ENCODE assay signal across 24 mouse cellular contexts in genomic region chr2:36159336-36159735, GRCm38 (mm10). TPM values are rescaled to one million over a fixed set of nuclear protein-coding genes. Genes with fewer than 3 reads are reported as not detected.
DNase-seq lines count a peak whose midpoint lies in the region; ATAC-seq and TF ChIP-seq lines count a peak whose summit lies in the region.
"Had no signal": no experiment of that assay in that cellular context is flagged by ENCODE, and none has a peak within 500 bp of the region (broad histone marks: within the 10 kb centered on the region; RNA-seq: fewer than 3 reads in every experiment).

No protein-coding gene starts in this region.

- peaks cover 7% of the 10 kb centered on the region for H3K4me1 ChIP-seq in liver, adult 2 months (ENCODE audit: control insufficient read depth, insufficient read depth, low read length)
- H3K4me1 ChIP-seq in liver, embryonic 12.5 days, result no peaks in the 10 kb centered on the region
- peaks cover 29% of the 10 kb centered on the region for H3K4me1 ChIP-seq in embryonic facial prominence, embryonic 12.5 days
- no peaks in the 10 kb centered on the region for H3K4me1 ChIP-seq in hindbrain, embryonic 14.5 days (replicated peaks; ENCODE audit: control insufficient read depth, insufficient read depth, low read length)
- H3K4me1 ChIP-seq: embryonic facial prominence, embryonic 15.5 days; forebrain, embryonic 10.5 days; forebrain, embryonic 12.5 days had no signal

- 32% methylated on average over 4 of the region's 4 CpGs for WGBS in liver, adult 2 months
- 79% methylated on average over 4 of the region's 4 CpGs for WGBS in liver, embryonic 12.5 days (ENCODE audit: insufficient replicate concordance)
- 32% methylated on average over 4 of the region's 4 CpGs for WGBS in embryonic facial prominence, embryonic 12.5 days
- 93% methylated on average over 4 of the region's 4 CpGs for WGBS in hindbrain, embryonic 14.5 days

- peak; percentile 94 for DNase-seq in liver, adult 2 months (ENCODE audit: extremely low read depth, low read depth, low spot score)
- DNase-seq in forelimb bud, embryonic 11.5 days (ENCODE audit: low read depth, low spot score), result peak; percentile 16
- DNase-seq in hindbrain, embryonic 14.5 days (ENCODE audit: low spot score), result no peak
- DNase-seq in MN1 (ENCODE audit: low spot score), result no peak
- no peak for DNase-seq in layer of hippocampus, adult 18-20 months (ENCODE audit: low spot score in 2 of 2)
- DNase-seq: adrenal gland, adult 2 months; adrenal gland, postnatal 10 days; adrenal gland, postnatal 25 days; cerebellum, adult 11 months; cerebellum, adult 18-20 months; cerebellum, adult 8-10 months; cerebellum, adult 9-11 months; cerebellum, postnatal 14 days; cerebellum, postnatal 36 days; embryo, embryonic 11 days had no signal

- peak overlapping the region; percentile 86 for H3K27ac ChIP-seq in liver, adult 2 months (replicated peaks; ENCODE audit: insufficient read depth, low read depth, low read length)
- H3K27ac ChIP-seq in liver, embryonic 12.5 days, result no peak overlapping the region
- H3K27ac ChIP-seq in embryonic facial prominence, embryonic 12.5 days, result peak overlapping the region; percentile 51; the same call in 1 of the 2 replicates
- H3K27ac ChIP-seq in hindbrain, embryonic 14.5 days, result no peak overlapping the region
- H3K27ac ChIP-seq: embryonic facial prominence, embryonic 15.5 days; forebrain, embryonic 10.5 days; forebrain, embryonic 12.5 days had no signal

- H3K4me2 ChIP-seq in liver, embryonic 12.5 days, result no peak overlapping the region
- H3K4me2 ChIP-seq in embryonic facial prominence, embryonic 12.5 days (replicated peaks), result no peak overlapping the region
- no peak overlapping the region for H3K4me2 ChIP-seq in hindbrain, embryonic 14.5 days (replicated peaks)
- H3K4me2 ChIP-seq: embryonic facial prominence, embryonic 15.5 days; forebrain, embryonic 12.5 days had no signal

- no peaks in the 10 kb centered on the region for H3K79me2 ChIP-seq in liver, adult 2 months (ENCODE audit: control insufficient read depth, insufficient read depth, low read length)

- H3K27me3 ChIP-seq in liver, adult 2 months (ENCODE audit: control insufficient read depth, insufficient read depth, low read length), result no peaks in the 10 kb centered on the region
- H3K27me3 ChIP-seq in liver, embryonic 12.5 days (replicated peaks), result no peaks in the 10 kb centered on the region
- H3K27me3 ChIP-seq in embryonic facial prominence, embryonic 12.5 days, result no peaks in the 10 kb centered on the region
- no peaks in the 10 kb centered on the region for H3K27me3 ChIP-seq in hindbrain, embryonic 14.5 days (ENCODE audit: control insufficient read depth, insufficient read depth, low read length)
- H3K27me3 ChIP-seq: embryonic facial prominence, embryonic 15.5 days; forebrain, embryonic 12.5 days had no signal

- H3K9ac ChIP-seq in liver, adult 2 months (ENCODE audit: low read depth, low read length), result peak overlapping the region; percentile 39; the same call in 1 of the 2 replicates
- no peak overlapping the region for H3K9ac ChIP-seq in liver, embryonic 12.5 days
- H3K9ac ChIP-seq in embryonic facial prominence, embryonic 12.5 days, result no peak overlapping the region
- no peak overlapping the region for H3K9ac ChIP-seq in hindbrain, embryonic 14.5 days
- H3K9ac ChIP-seq: embryonic facial prominence, embryonic 15.5 days; forebrain, embryonic 12.5 days had no signal

- no peaks in the 10 kb centered on the region for H3K9me3 ChIP-seq in liver, embryonic 12.5 days (replicated peaks)
- no peaks in the 10 kb centered on the region for H3K9me3 ChIP-seq in embryonic facial prominence, embryonic 12.5 days
- no peaks in the 10 kb centered on the region for H3K9me3 ChIP-seq in hindbrain, embryonic 14.5 days (ENCODE audit: control insufficient read depth, low read length)
- H3K9me3 ChIP-seq: embryonic facial prominence, embryonic 15.5 days; forebrain, embryonic 10.5 days; forebrain, embryonic 12.5 days had no signal

- H3K4me3 ChIP-seq in liver, adult 2 months (ENCODE audit: insufficient read depth, low read depth, low read length), result 0 out of 2 replicates have a peak overlapping the region, but pooled peaks have one; percentile 7
- H3K4me3 ChIP-seq in liver, embryonic 12.5 days, result no peak overlapping the region
- no peak overlapping the region for H3K4me3 ChIP-seq in embryonic facial prominence, embryonic 12.5 days
- H3K4me3 ChIP-seq in hindbrain, embryonic 14.5 days (replicated peaks; ENCODE audit: low read length), result no peak overlapping the region
- H3K4me3 ChIP-seq: embryonic facial prominence, embryonic 15.5 days; erythroblast, embryonic 14.5 days; forebrain, embryonic 10.5 days; forebrain, embryonic 12.5 days had no signal

- TF ChIP-seq POLR2A in liver, adult 2 months (IDR thresholded peaks at IDR 0.05; ENCODE audit: extremely low read depth, insufficient read depth, low read length), result no peak

- no peak for TF ChIP-seq CTCF in liver, adult 2 months (IDR thresholded peaks at IDR 0.05; ENCODE audit: low read depth, low read length)

- peaks cover 24% of the 10 kb centered on the region for H3K36me3 ChIP-seq in liver, adult 2 months (ENCODE audit: control insufficient read depth, insufficient read depth, low read length)
- H3K36me3 ChIP-seq in liver, embryonic 12.5 days, result peaks cover 69% of the 10 kb centered on the region
- H3K36me3 ChIP-seq in embryonic facial prominence, embryonic 12.5 days, result 0 out of 2 replicates have a peak, but pooled peaks cover 3% of the 10 kb centered on the region
- peaks cover 50% of the 10 kb centered on the region for H3K36me3 ChIP-seq in hindbrain, embryonic 14.5 days (replicated peaks; ENCODE audit: control insufficient read depth, insufficient read depth)

- no peak for ATAC-seq in liver, embryonic 12.5 days
- ATAC-seq in embryonic facial prominence, embryonic 12.5 days (ENCODE audit: insufficient number of reproducible peaks, insufficient read depth, low FRiP score, low TSS enrichment), result no peak
- ATAC-seq in hindbrain, embryonic 14.5 days (ENCODE audit: low FRiP score), result no peak
- ATAC-seq: forebrain, embryonic 14.5 days; forebrain, embryonic 16.5 days had no signal

RNA-seq across cellular contexts. Expression of gene Rbm18, which starts 22.8 kb away (rescaled TPM):
- 13.3 and 14.2 TPM in 2 replicates for total RNA-seq in liver, adult 2 months (2014; rRNA removed)
- 4.8 and 5.6 TPM in 2 replicates for polyA plus RNA-seq in liver, adult 2 months (2012; rRNA removed)
- 28.2 and 29.9 TPM in 2 replicates for polyA plus RNA-seq in liver, embryonic 12.5 days (2016; fragmentation: Nextera tagmentation; extraction: Ambion mirVana)
- 96.2 and 96.3 TPM in 2 replicates for polyA plus RNA-seq in embryonic facial prominence, embryonic 12.5 days (2016; fragmentation: Nextera tagmentation; extraction: Ambion mirVana)
- 130 and 137 TPM in 2 replicates for polyA plus RNA-seq in hindbrain, embryonic 14.5 days (2014; fragmentation: Nextera tagmentation; extraction: Ambion mirVana)
- total RNA-seq in layer of hippocampus, adult 18-20 months (2021), result 10 to 100 TPM; 46.6 to 50.5 TPM

RNA-seq across cellular contexts. Expression of gene Mrrf, which starts 23.1 kb away (rescaled TPM):
- total RNA-seq in liver, adult 2 months (2014; rRNA removed), result 20.0 and 28.7 TPM in 2 replicates
- 28.0 and 31.4 TPM in 2 replicates for polyA plus RNA-seq in liver, adult 2 months (2012; rRNA removed)
- polyA plus RNA-seq in liver, embryonic 12.5 days (2016; fragmentation: Nextera tagmentation; extraction: Ambion mirVana), result 24.9 and 25.7 TPM in 2 replicates
- polyA plus RNA-seq in embryonic facial prominence, embryonic 12.5 days (2016; fragmentation: Nextera tagmentation; extraction: Ambion mirVana), result 24.5 and 29.1 TPM in 2 replicates
- polyA plus RNA-seq in hindbrain, embryonic 14.5 days (2014; fragmentation: Nextera tagmentation; extraction: Ambion mirVana), result 30.8 and 33.3 TPM in 2 replicates
- 10 to 100 TPM; 17.0 to 20.2 TPM for total RNA-seq in layer of hippocampus, adult 18-20 months (2021)

RNA-seq across cellular contexts. Expression of gene Lhx6, which starts 54.1 kb away (rescaled TPM):
- total RNA-seq in liver, adult 2 months (2014; rRNA removed), result 0.37 and 0.67 TPM in 2 replicates
- 1.7 and 3.0 TPM in 2 replicates for polyA plus RNA-seq in liver, adult 2 months (2012; rRNA removed)
- polyA plus RNA-seq in liver, embryonic 12.5 days (2016; fragmentation: Nextera tagmentation; extraction: Ambion mirVana), result 0.29 and 0.39 TPM in 2 replicates
- polyA plus RNA-seq in embryonic facial prominence, embryonic 12.5 days (2016; fragmentation: Nextera tagmentation; extraction: Ambion mirVana), result 15.5 and 22.3 TPM in 2 replicates
- 0.90 and 1.2 TPM in 2 replicates for polyA plus RNA-seq in hindbrain, embryonic 14.5 days (2014; fragmentation: Nextera tagmentation; extraction: Ambion mirVana)
- total RNA-seq in layer of hippocampus, adult 18-20 months (2021), result 10 to 100 TPM; 15.6 to 16.4 TPM
- total RNA-seq: common myeloid progenitor, adult 5-6 weeks had no signal
- polyA plus RNA-seq: erythroblast, embryonic 14.5 days had no signal

Comparison
In these comparisons a context has a peak if more than half of its experiments do, and no peak if none do; other contexts are left out.
1. H3K27ac ChIP-seq: peak in liver, adult 2 months (single experiment) and embryonic facial prominence, embryonic 12.5 days (single experiment); none in liver, embryonic 12.5 days (single experiment) and hindbrain, embryonic 14.5 days (single experiment).
2. DNase-seq: peak in liver, adult 2 months (single experiment) and forelimb bud, embryonic 11.5 days (single experiment); none in hindbrain, embryonic 14.5 days (single experiment), MN1 (single experiment) and layer of hippocampus, adult 18-20 months (0 of 2).